Mouse (Mus musculus): ENCODE data around the gene Cdh13. TPM values are rescaled to one million over a fixed set of nuclear protein-coding genes. Genes with fewer than 3 reads are reported as not detected.

The Cdh13 gene
- total and polyA plus RNA-seq, 3 experiments: 162 to 172 (median 163) TPM

DNA sequence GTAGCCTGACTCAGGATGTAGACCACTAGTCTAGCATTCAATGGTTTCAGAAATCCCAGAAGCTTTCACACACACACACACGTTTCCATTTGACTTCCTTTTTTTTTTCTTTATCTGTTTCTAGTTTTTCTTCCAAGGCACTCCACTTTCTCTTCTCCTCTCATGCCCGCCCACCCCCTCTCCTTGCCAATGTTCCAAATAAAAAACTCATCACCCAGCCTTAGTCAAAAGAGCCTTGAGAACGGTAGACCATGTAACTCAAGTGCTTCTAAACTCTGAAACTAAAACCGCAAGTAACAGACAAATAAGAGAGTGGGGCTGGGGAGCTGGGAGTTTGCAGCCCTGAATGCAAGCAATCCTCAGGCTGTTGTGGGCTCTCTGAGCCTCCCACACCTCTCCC is 69.5 kb downstream of the Cdh13 start:
- Histone ChIP-seq H3K36me3 (ENCODE audit: control insufficient read depth, insufficient read depth, low read length) (no peaks in the 10 kb centered on the region), H3K4me3 (no peak overlapping the region), H3K4me1 (ENCODE audit: control insufficient read depth, insufficient read depth, low read length) (peaks cover 13% of the 10 kb centered on the region), H3K27ac (no peak overlapping the region), H3K27me3 (ENCODE audit: control insufficient read depth, insufficient read depth, low read length) (no peaks in the 10 kb centered on the region), H3K79me2 (replicated peaks; ENCODE audit: control insufficient read depth, insufficient read depth, low read length) (peaks cover 3% of the 10 kb centered on the region), H3K9ac (ENCODE audit: low read depth, low read length) (no peak overlapping the region)
- intact Hi-C loops (cut with DNase I): loop anchor here (5.0 to 10.0 kb wide), 2 partner anchors 66 to 502 kb away; no protein-coding TSS in a partner anchor
- TF ChIP-seq EP300 (IDR thresholded peaks at IDR 0.05; ENCODE audit: insufficient read depth, low read depth, low read length) (no peak), CTCF (IDR thresholded peaks at IDR 0.05) (no peak)
- 68% methylated on average over 4 of the region's 4 CpGs for WGBS
- DNase-seq: no peak

DNA sequence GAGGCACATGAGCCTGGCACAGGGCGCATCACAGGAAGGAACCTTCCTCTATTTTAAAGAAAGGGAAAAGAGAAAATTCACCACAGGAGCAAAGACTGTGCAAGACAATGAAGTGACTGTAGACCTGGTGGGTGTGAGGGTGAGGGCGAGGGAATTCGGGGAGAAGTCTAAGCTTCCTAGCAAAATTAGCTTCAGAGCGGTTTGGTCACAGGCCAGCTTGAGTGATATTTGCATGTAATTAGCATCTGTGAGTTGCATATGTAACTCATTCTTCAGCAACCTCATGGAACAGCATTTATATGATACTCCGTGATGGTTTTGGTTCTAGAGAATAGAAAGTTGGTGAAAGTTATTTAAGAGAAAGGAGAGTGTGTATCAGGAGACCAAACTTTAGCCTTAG is 73.5 kb downstream of the Cdh13 start:
- peaks cover 3% of the 10 kb centered on the region for H3K4me1 ChIP-seq (ENCODE audit: control insufficient read depth, insufficient read depth, low read length)
- intact Hi-C loops (cut with DNase I): loop anchor here (10.0 kb wide), 1 partner anchor 498 kb away; no protein-coding TSS in a partner anchor
- TF ChIP-seq POLR2A (IDR thresholded peaks at IDR 0.05; ENCODE audit: insufficient read depth, low read depth, low read length): no peak
- H3K27ac ChIP-seq: peak overlapping the region; percentile 32
- no peak overlapping the region for H3K9ac ChIP-seq (ENCODE audit: low read depth, low read length)
- no peaks in the 10 kb centered on the region for H3K36me3 ChIP-seq (ENCODE audit: control insufficient read depth, insufficient read depth, low read length)
- no peak for DNase-seq
- H3K79me2 ChIP-seq (replicated peaks; ENCODE audit: control insufficient read depth, insufficient read depth, low read length): peaks cover 3% of the 10 kb centered on the region; the same call in 1 of the 2 replicates
- H3K27me3 ChIP-seq (ENCODE audit: control insufficient read depth, insufficient read depth, low read length): no peaks in the 10 kb centered on the region
- WGBS: 95% methylated on average over 5 of the region's 5 CpGs
- H3K4me3 ChIP-seq: no peak overlapping the region

DNA sequence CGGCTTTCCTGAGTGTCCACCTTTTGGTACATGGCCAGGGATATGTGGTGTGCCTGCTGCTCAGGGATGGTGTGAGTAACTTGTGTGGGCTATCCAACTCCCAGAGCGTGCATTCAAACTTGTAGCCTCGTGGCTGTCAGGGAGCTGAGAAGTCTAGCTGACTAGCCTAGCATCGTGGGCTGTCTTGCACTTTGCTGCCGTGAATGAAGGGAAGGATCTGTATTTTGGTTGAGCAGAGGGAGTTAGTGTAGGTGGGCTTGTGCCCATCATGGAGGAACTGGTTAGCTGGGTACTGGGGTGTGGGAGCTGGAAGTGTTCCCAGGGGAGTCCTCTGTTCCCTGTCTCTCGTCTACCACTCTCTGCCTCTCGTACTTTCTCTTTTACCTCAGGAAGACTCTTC is 74.1 kb downstream of the Cdh13 start:
- Histone ChIP-seq H3K4me1 (ENCODE audit: control insufficient read depth, insufficient read depth, low read length) (peaks cover 3% of the 10 kb centered on the region), H3K36me3 (ENCODE audit: control insufficient read depth, insufficient read depth, low read length) (no peaks in the 10 kb centered on the region), H3K27me3 (ENCODE audit: control insufficient read depth, insufficient read depth, low read length) (no peaks in the 10 kb centered on the region), H3K4me3 (no peak overlapping the region), H3K9ac (ENCODE audit: low read depth, low read length) (no peak overlapping the region), H3K27ac (no peak overlapping the region), H3K79me2 (replicated peaks; ENCODE audit: control insufficient read depth, insufficient read depth, low read length) (peaks cover 3% of the 10 kb centered on the region; the same call in 1 of the 2 replicates)
- no peak for TF ChIP-seq POLR2A (IDR thresholded peaks at IDR 0.05; ENCODE audit: insufficient read depth, low read depth, low read length)
- TF ChIP-seq CTCF (IDR thresholded peaks at IDR 0.05): no peak
- TF ChIP-seq EP300 (IDR thresholded peaks at IDR 0.05; ENCODE audit: insufficient read depth, low read depth, low read length): no peak
- intact Hi-C loops (cut with DNase I): loop anchor here (10.0 kb wide), 1 partner anchor 497 kb away; no protein-coding TSS in a partner anchor
- WGBS: 93% methylated on average over 7 of the region's 7 CpGs
- DNase-seq: no peak

DNA sequence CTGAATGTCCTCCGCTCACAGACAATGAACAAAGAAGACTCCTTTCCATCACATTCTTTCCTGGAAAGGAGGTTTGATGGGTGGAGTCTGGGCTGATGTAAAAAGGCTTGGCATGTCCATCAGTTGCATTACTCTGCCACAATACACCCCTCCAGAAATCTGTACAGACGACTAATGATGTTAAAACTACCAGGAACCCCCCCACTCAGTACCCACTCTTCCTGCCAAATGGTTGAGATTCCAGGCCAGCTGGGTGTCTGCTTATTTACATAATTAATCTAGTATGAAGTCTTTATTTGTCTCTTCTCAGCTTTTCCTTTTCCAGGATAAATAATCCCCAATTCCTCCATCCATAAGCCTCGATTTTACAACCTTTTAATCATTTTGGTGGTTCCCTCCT is 80.2 kb downstream of the Cdh13 start:
- DNase-seq: no peak
- WGBS: 69% methylated on average over 3 of the region's 3 CpGs
- H3K9ac ChIP-seq (ENCODE audit: low read depth, low read length): no peak overlapping the region
- H3K79me2 ChIP-seq (replicated peaks; ENCODE audit: control insufficient read depth, insufficient read depth, low read length): 0 out of 2 replicates have a peak, but pooled peaks cover 1% of the 10 kb centered on the region
- peaks cover 6% of the 10 kb centered on the region; the same call in 1 of the 2 replicates for H3K4me1 ChIP-seq (ENCODE audit: control insufficient read depth, insufficient read depth, low read length)
- H3K27ac ChIP-seq: no peak overlapping the region
- no peak for TF ChIP-seq CTCF (IDR thresholded peaks at IDR 0.05)
- TF ChIP-seq POLR2A (IDR thresholded peaks at IDR 0.05; ENCODE audit: insufficient read depth, low read depth, low read length): no peak
- no peak for TF ChIP-seq EP300 (IDR thresholded peaks at IDR 0.05; ENCODE audit: insufficient read depth, low read depth, low read length)
- H3K36me3 ChIP-seq (ENCODE audit: control insufficient read depth, insufficient read depth, low read length): no peaks in the 10 kb centered on the region
- H3K4me3 ChIP-seq: no peak overlapping the region
- intact Hi-C loops (cut with DNase I): no loop called here
- H3K27me3 ChIP-seq (ENCODE audit: control insufficient read depth, insufficient read depth, low read length): no peaks in the 10 kb centered on the region

DNA sequence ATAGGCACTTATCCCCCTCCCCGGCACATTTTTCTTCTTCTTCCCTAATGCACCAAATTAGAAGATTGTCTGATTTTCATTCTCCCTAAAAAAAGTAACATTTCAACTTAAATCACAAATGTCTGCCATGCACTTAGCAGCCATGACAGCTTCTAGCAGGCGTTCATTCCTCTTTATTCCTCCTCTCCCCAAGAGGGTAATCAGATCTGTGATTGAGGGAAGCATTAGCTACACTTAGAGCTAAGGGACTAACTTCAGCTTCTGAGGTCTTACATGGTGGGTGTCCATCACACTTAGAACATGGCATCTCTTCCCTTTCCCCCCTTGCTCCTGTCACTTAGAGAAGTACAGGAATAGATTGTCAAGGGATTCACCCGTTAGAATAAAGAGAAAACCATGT is 89.6 kb downstream of the Cdh13 start:
- Histone ChIP-seq H3K4me1 (ENCODE audit: control insufficient read depth, insufficient read depth, low read length) (peaks cover 1% of the 10 kb centered on the region), H3K27ac (no peak overlapping the region), H3K27me3 (ENCODE audit: control insufficient read depth, insufficient read depth, low read length) (no peaks in the 10 kb centered on the region), H3K36me3 (ENCODE audit: control insufficient read depth, insufficient read depth, low read length) (no peaks in the 10 kb centered on the region; the same call in 1 of the 2 replicates), H3K9ac (ENCODE audit: low read depth, low read length) (no peak overlapping the region), H3K4me3 (no peak overlapping the region), H3K79me2 (replicated peaks; ENCODE audit: control insufficient read depth, insufficient read depth, low read length) (peaks cover 3% of the 10 kb centered on the region; the same call in 1 of the 2 replicates)
- WGBS: 91% methylated on average over 3 of the region's 3 CpGs
- no peak for TF ChIP-seq POLR2A (IDR thresholded peaks at IDR 0.05; ENCODE audit: insufficient read depth, low read depth, low read length)
- TF ChIP-seq CTCF (IDR thresholded peaks at IDR 0.05): no peak
- no peak for TF ChIP-seq EP300 (IDR thresholded peaks at IDR 0.05; ENCODE audit: insufficient read depth, low read depth, low read length)
- intact Hi-C loops (cut with DNase I): no loop called here
- DNase-seq: no peak

DNA sequence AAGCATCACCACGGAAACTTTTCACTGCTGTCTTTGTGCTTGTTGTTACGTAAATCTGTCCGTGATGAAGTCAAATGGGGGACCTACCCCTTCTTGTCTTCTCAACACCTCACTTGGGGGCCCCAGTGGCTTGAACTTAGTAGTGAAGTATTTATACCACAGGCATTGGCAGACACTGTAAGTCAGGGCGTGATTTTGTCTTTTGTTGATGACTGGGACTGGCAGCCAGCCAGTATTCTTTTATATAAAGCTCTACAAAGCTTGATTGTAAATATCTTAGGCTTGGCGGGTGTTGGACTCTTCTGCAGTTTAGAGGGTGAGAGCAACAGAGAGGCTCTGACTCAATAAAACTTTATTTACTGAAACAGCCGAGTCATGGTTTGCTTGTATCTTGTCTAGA is 91.2 kb downstream of the Cdh13 start:
- Histone ChIP-seq H3K79me2 (replicated peaks; ENCODE audit: control insufficient read depth, insufficient read depth, low read length) (peaks cover 3% of the 10 kb centered on the region; the same call in 1 of the 2 replicates), H3K36me3 (ENCODE audit: control insufficient read depth, insufficient read depth, low read length) (no peaks in the 10 kb centered on the region; the same call in 1 of the 2 replicates), H3K9ac (ENCODE audit: low read depth, low read length) (no peak overlapping the region), H3K27me3 (ENCODE audit: control insufficient read depth, insufficient read depth, low read length) (no peaks in the 10 kb centered on the region), H3K4me3 (no peak overlapping the region), H3K27ac (peak overlapping the region; percentile 49), H3K4me1 (ENCODE audit: control insufficient read depth, insufficient read depth, low read length) (peaks cover 3% of the 10 kb centered on the region)
- WGBS: 25% methylated on average over 6 of the region's 6 CpGs
- TF ChIP-seq POLR2A (IDR thresholded peaks at IDR 0.05; ENCODE audit: insufficient read depth, low read depth, low read length) (no peak), CTCF (IDR thresholded peaks at IDR 0.05) (no peak), EP300 (IDR thresholded peaks at IDR 0.05; ENCODE audit: insufficient read depth, low read depth, low read length) (no peak)
- DNase-seq: peak in 1 of 2 experiments; percentile 40
- intact Hi-C loops (cut with DNase I): loop anchor here (2.0 to 5.0 kb wide), 2 partner anchors 20 to 63 kb away; no protein-coding TSS in a partner anchor

Measured in heart, adult 2 months (tissue).